In genomic region chr2:59285581-59285980, GRCm38 (mm10) we compare ENCODE assay signal across 11 mouse cellular contexts.
DNase-seq lines count a peak whose midpoint lies in the region; ATAC-seq and TF ChIP-seq lines count a peak whose summit lies in the region.
"Had no signal": no experiment of that assay in that cellular context is flagged by ENCODE, and none has a peak within 500 bp of the region (broad histone marks: within the 10 kb centered on the region; RNA-seq: fewer than 3 reads in every experiment).

No protein-coding gene starts in this region.

- H3K9ac ChIP-seq in heart, embryonic 13.5 days, result 0 out of 2 replicates have a peak overlapping the region, but pooled peaks have one; percentile 28
- H3K9ac ChIP-seq in liver, adult 2 months (ENCODE audit: low read depth, low read length), result no peak overlapping the region
- H3K9ac ChIP-seq in liver, embryonic 11.5 days (ENCODE audit: low read depth, low read length), result no peak overlapping the region
- H3K9ac ChIP-seq: forebrain, postnatal 0 days; lung, embryonic 15.5 days had no signal

- H3ac ChIP-seq in myocyte (ENCODE audit: control insufficient read depth, insufficient read length), result no peak overlapping the region

- no peak for DNase-seq in heart, postnatal 36 days
- peak; percentile 60 for DNase-seq in liver, adult 2 months (ENCODE audit: extremely low read depth, low read depth, low spot score)
- DNase-seq in liver, embryonic 11.5 days (ENCODE audit: low spot score), result no peak
- peak; percentile 56 for DNase-seq in adrenal gland, postnatal 14 days

- no peaks in the 10 kb centered on the region; the same call in 1 of the 2 replicates for H3K79me2 ChIP-seq in liver, adult 2 months (ENCODE audit: control insufficient read depth, insufficient read depth, low read length)
- no peaks in the 10 kb centered on the region for H3K79me2 ChIP-seq in myocyte (ENCODE audit: control insufficient read depth, insufficient read depth)

- TF ChIP-seq CTCF in liver, adult 2 months (IDR thresholded peaks at IDR 0.05; ENCODE audit: low read depth, low read length), result no peak

- no peak overlapping the region for H3K4me3 ChIP-seq in heart, embryonic 13.5 days
- H3K4me3 ChIP-seq in liver, adult 2 months (ENCODE audit: insufficient read depth, low read depth, low read length), result no peak overlapping the region
- no peak overlapping the region for H3K4me3 ChIP-seq in liver, embryonic 11.5 days (ENCODE audit: low read depth, low read length)
- no peak overlapping the region for H3K4me3 ChIP-seq in myocyte
- H3K4me3 ChIP-seq: lung, embryonic 15.5 days had no signal

- H3K36me3 ChIP-seq in heart, embryonic 13.5 days, result peaks cover 4% of the 10 kb centered on the region; the same call in 1 of the 2 replicates
- no peaks in the 10 kb centered on the region; the same call in 1 of the 2 replicates for H3K36me3 ChIP-seq in liver, adult 2 months (ENCODE audit: control insufficient read depth, insufficient read depth, low read length)
- no peaks in the 10 kb centered on the region for H3K36me3 ChIP-seq in liver, embryonic 11.5 days (ENCODE audit: control insufficient read depth, insufficient read depth, low read length)
- no peaks in the 10 kb centered on the region for H3K36me3 ChIP-seq in myocyte (ENCODE audit: control insufficient read depth, insufficient read depth)
- H3K36me3 ChIP-seq: lung, embryonic 15.5 days had no signal

- no peaks in the 10 kb centered on the region for H3K9me3 ChIP-seq in heart, embryonic 13.5 days
- H3K9me3 ChIP-seq in liver, embryonic 11.5 days (ENCODE audit: control insufficient read depth, low read length), result no peaks in the 10 kb centered on the region
- H3K9me3 ChIP-seq: lung, embryonic 15.5 days had no signal

- peaks cover 35% of the 10 kb centered on the region for H3K4me1 ChIP-seq in heart, embryonic 13.5 days
- H3K4me1 ChIP-seq in liver, adult 2 months (ENCODE audit: control insufficient read depth, insufficient read depth, low read length), result no peaks in the 10 kb centered on the region
- no peaks in the 10 kb centered on the region for H3K4me1 ChIP-seq in liver, embryonic 11.5 days (replicated peaks; ENCODE audit: control insufficient read depth, insufficient read depth, low read length)

- intact Hi-C loops in heart, postnatal 36 days (cut with DNase I), result loop anchor here (5.0 kb wide), 1 partner anchor 123 kb away; the partner anchor contains the start of genes Ccdc148 and Pkp4

- no peak for ATAC-seq in heart, embryonic 13.5 days (ENCODE audit: extremely low read depth, insufficient number of reproducible peaks, low FRiP score, low TSS enrichment)
- ATAC-seq in liver, embryonic 11.5 days (replicated peaks; ENCODE audit: low FRiP score), result no peak
- no peak for ATAC-seq in monocyte, adult 5-6 weeks (replicated peaks; ENCODE audit: insufficient number of reproducible peaks, low FRiP score, low TSS enrichment, poor library complexity, severe bottlenecking)
- ATAC-seq: hindbrain, postnatal 0 days; midbrain, embryonic 16.5 days had no signal

- WGBS in heart, embryonic 13.5 days, result 63% methylated on average over 1 of the region's 1 CpGs
- WGBS in liver, adult 2 months, result 13% methylated on average over 1 of the region's 1 CpGs
- WGBS in liver, embryonic 11.5 days, result 79% methylated on average over 1 of the region's 1 CpGs

- no peak for TF ChIP-seq POLR2A in liver, adult 2 months (IDR thresholded peaks at IDR 0.05; ENCODE audit: extremely low read depth, insufficient read depth, low read length)
- TF ChIP-seq POLR2A in myocyte (IDR thresholded peaks at IDR 0.05; ENCODE audit: insufficient read length, low read depth), result no peak

- peak overlapping the region; percentile 84 for H3K27ac ChIP-seq in heart, embryonic 13.5 days (replicated peaks)
- no peak overlapping the region for H3K27ac ChIP-seq in liver, adult 2 months (replicated peaks; ENCODE audit: insufficient read depth, low read depth, low read length)
- no peak overlapping the region for H3K27ac ChIP-seq in liver, embryonic 11.5 days (ENCODE audit: low read depth, low read length)
- H3K27ac ChIP-seq: hindbrain, postnatal 0 days had no signal

- H3K27me3 ChIP-seq in heart, embryonic 13.5 days (replicated peaks), result no peaks in the 10 kb centered on the region
- H3K27me3 ChIP-seq in liver, adult 2 months (ENCODE audit: control insufficient read depth, insufficient read depth, low read length), result no peaks in the 10 kb centered on the region
- H3K27me3 ChIP-seq in liver, embryonic 11.5 days (replicated peaks; ENCODE audit: control insufficient read depth, insufficient read depth, low read length), result no peaks in the 10 kb centered on the region
- H3K27me3 ChIP-seq in myocyte (ENCODE audit: control insufficient read depth, insufficient read depth, insufficient read length), result no peaks in the 10 kb centered on the region
- H3K27me3 ChIP-seq: lung, embryonic 15.5 days had no signal

- no peak overlapping the region for H3K4me2 ChIP-seq in heart, embryonic 13.5 days
- no peak overlapping the region for H3K4me2 ChIP-seq in liver, embryonic 11.5 days
- H3K4me2 ChIP-seq in myocyte (ENCODE audit: low read depth), result peak overlapping the region; percentile 60
- H3K4me2 ChIP-seq: lung, embryonic 15.5 days had no signal

TF ChIP-seq in myocyte, 11 proteins besides CTCF, POLR2A, EP300 and RAD21:
- no peak for TF ChIP-seq MYOG (IDR thresholded peaks at IDR 0.05; ENCODE audit: control insufficient read depth in 1 of 3, insufficient read depth in 1 of 3, insufficient read length in 2 of 3, low read depth in 2 of 3)
- no peak for TF ChIP-seq SRF (IDR thresholded peaks at IDR 0.05; ENCODE audit: control insufficient read depth, insufficient read length, low read depth)
- TF ChIP-seq TCF12 (IDR thresholded peaks at IDR 0.05; ENCODE audit: insufficient read depth, poor library complexity, severe bottlenecking), result no peak

Comparison
In these comparisons a context has a peak if more than half of its experiments do, and no peak if none do; other contexts are left out.
1. DNase-seq: peak in liver, adult 2 months (single experiment) and adrenal gland, postnatal 14 days (single experiment); none in heart, postnatal 36 days (0 of 2) and liver, embryonic 11.5 days (single experiment).